Mouse (Mus musculus) spleen, adult 2 months (tissue): ENCODE results near the gene Rnf187. TPM values are rescaled to one million over a fixed set of nuclear protein-coding genes. Genes with fewer than 3 reads are reported as not detected.

Experiments
- DNase-seq, 2 experiments: peaks; one replicate each; pipeline versions ENCODE4 v3.0.0 to v3.0.0-alpha.2; 2012 to 2021; ENCODE audit warnings: low spot score in 2 of 2, low read depth in 1 of 2
- H3K27ac ChIP-seq: fragments of 200-500 bp; 2 replicates; pipeline ENCODE4 v1.5.1; 2012; ENCODE audit warnings: low read length, inconsistent platforms; ENCODE audit not compliant: insufficient read depth
- H3K27me3 ChIP-seq: fragments of 200-500 bp; 2 replicates; pipeline ENCODE4 v1.6.1; 2012; ENCODE audit warnings: mild to moderate bottlenecking, moderate library complexity, low read length, inconsistent platforms; ENCODE audit not compliant: control insufficient read depth, insufficient read depth
- H3K36me3 ChIP-seq: fragments of 200-500 bp; 2 replicates; pipeline ENCODE4 v1.6.1; 2012; ENCODE audit warnings: mild to moderate bottlenecking, low read length, inconsistent platforms; ENCODE audit not compliant: control insufficient read depth, insufficient read depth
- H3K4me1 ChIP-seq: fragments of 200-500 bp; 2 replicates; pipeline ENCODE4 v1.6.1; 2011; ENCODE audit warnings: inconsistent platforms; ENCODE audit not compliant: control insufficient read depth, insufficient read depth, insufficient read length
- H3K4me3 ChIP-seq: fragments of 200-500 bp; 2 replicates; pipeline ENCODE4 v1.5.1; 2011; ENCODE audit warnings: mild to moderate bottlenecking, inconsistent platforms; ENCODE audit not compliant: insufficient read depth, insufficient read length; ENCODE audit errors: extremely low read depth
- CTCF ChIP-seq: fragments of 200-500 bp; IDR thresholded peaks from 2 replicates; pipeline ENCODE4 v1.5.1; 2011; ENCODE audit warnings: mild to moderate bottlenecking, inconsistent platforms; ENCODE audit not compliant: insufficient read depth, insufficient read length, insufficient replicate concordance; ENCODE audit errors: extremely low read depth
- POLR2A ChIP-seq: fragments of 200-500 bp; IDR thresholded peaks from 2 replicates; pipeline ENCODE4 v1.6.1; 2011; ENCODE audit warnings: low read depth, low read length, inconsistent platforms
- WGBS: fragments of 180-500 bp; shearing (Covaris S2); methylation state at CpG from one replicate; pipeline ENCODE4 v1.1.7; 2018; 5-methylcytosine and 5-hydroxymethylcytosine counted together
- polyA plus RNA-seq: library from polyadenylated mRNA; depleted of rRNA; stranded (reverse); fragments of >200 nt; gene quantifications from 2 replicates; pipeline ENCODE4 v1.2.3, GENCODE M21; 2012; rRNA removed

Rnf187 gene
- polyA plus RNA-seq: 157 and 230 TPM in 2 replicates

GRCm38 (mm10) chr11:58938322-58939087, at the start of gene Rnf187:
Gene Rnf187, minus strand, starts transcription at chr11:58938916.
- H3K27me3 ChIP-seq: no peaks in the 10 kb centered on the region

DNA sequence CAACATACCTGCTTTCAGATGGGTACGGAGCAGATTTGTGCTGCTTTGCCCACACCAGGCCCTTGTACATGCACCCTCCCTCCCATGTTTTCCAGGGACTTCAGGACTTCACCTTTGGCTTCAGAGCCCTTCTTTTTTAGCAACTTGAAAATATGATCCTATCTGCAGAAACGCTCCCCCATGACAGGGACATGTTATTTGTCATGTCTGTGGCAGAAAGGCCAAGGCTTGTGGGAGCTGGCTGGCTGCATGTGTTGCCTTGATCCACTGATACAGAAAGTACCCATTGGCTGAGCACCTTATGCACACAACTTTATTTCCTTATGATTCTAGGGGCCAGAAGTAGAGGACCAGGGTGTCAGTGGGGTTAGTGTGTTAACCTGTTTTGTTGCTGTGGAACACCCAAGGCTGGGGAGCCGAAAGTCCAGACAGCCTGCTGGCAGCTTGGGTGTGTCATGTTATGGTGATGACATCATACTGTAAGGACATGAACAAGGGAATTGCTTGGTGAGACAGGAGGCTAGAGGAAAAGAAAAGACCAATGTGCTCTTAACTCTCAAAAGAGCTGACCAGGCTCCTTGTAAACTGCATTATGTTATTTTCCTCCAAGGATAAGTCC, 46.7 kb upstream of the Rnf187 start:
- Histone ChIP-seq H3K36me3 (peaks cover 53% of the 10 kb centered on the region), H3K27ac (no peak overlapping the region)
- 96% methylated on average over 3 of the region's 3 CpGs for WGBS

More at GRCm38 (mm10) chr11:58938322-58939087, at the start of gene Rnf187:
- Histone ChIP-seq H3K27ac (peak within 1 kb of the TSS; percentile 88), H3K4me3 (peak within 1 kb of the TSS; percentile 72), H3K4me1 (peaks cover 11% of the 10 kb centered on the region), H3K36me3 (peaks cover 15% of the 10 kb centered on the region)
- TF ChIP-seq CTCF (no peak), POLR2A (peak; percentile 80)
- DNase-seq: peak; percentile 77 to 89
- under 1% methylated on average over 92 of the region's 95 CpGs for WGBS

GRCm38 (mm10) chr11:58984657-58985056, 45.9 kb upstream of the Rnf187 start:
- no peak for DNase-seq
- peaks cover 46% of the 10 kb centered on the region for H3K36me3 ChIP-seq
- peaks cover 21% of the 10 kb centered on the region; the same call in 1 of the 2 replicates for H3K4me1 ChIP-seq
- no peaks in the 10 kb centered on the region for H3K27me3 ChIP-seq
- TF ChIP-seq CTCF: no peak
- no peak for TF ChIP-seq POLR2A
- 53% methylated on average over 7 of the region's 7 CpGs for WGBS
- H3K4me3 ChIP-seq: no peak overlapping the region
- no peak overlapping the region for H3K27ac ChIP-seq

More for the DNA sequence above, 46.7 kb upstream of the Rnf187 start:
- Histone ChIP-seq H3K4me1 (peaks cover 16% of the 10 kb centered on the region; the same call in 1 of the 2 replicates), H3K27me3 (no peaks in the 10 kb centered on the region), H3K4me3 (no peak overlapping the region)
- TF ChIP-seq CTCF (no peak), POLR2A (no peak)
- DNase-seq: no peak

GRCm38 (mm10) chr11:58983691-58984341, 45.1 kb upstream of the Rnf187 start:
- Histone ChIP-seq H3K4me1 (peaks cover 26% of the 10 kb centered on the region; the same call in 1 of the 2 replicates), H3K36me3 (peaks cover 38% of the 10 kb centered on the region), H3K27me3 (no peaks in the 10 kb centered on the region), H3K27ac (peak overlapping the region; percentile 32), H3K4me3 (no peak overlapping the region)
- no peak for TF ChIP-seq POLR2A
- no peak for TF ChIP-seq CTCF
- 70% methylated on average over 6 of the region's 6 CpGs for WGBS
- no peak for DNase-seq

DNA sequence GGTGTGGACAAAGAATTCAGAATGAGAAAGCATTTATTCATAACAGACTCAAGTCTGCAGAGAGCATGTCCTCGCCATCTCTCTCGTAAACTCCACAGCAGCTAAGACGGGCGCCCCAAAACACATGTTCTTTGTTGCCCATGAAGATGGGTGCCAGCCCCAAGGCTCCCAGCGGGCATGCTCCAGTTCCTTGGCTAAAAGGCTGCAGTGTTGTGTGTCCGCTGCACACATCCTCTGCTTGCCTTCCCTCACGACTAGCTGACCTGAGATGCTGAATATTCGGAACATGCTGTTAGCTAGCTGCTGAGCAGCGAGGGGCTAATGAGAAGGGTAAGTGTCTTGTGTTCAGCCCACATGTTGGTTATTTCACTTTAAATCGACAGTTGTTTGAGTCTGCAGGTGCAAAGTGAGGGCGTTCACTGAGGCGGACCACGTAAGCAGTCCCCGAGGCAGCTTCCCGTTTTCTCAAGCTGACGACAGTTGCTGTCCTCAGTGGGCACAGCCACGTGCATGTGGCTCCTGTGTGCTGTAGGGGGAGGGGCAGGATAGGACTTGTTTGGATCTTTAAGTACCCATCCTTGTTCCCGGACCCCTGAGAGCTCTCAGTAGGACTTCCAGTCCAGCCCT, 43.9 kb upstream of the Rnf187 start:
- Histone ChIP-seq H3K4me3 (no peak overlapping the region; the same call in 1 of the 2 replicates), H3K4me1 (peaks cover 26% of the 10 kb centered on the region; the same call in 1 of the 2 replicates), H3K36me3 (peaks cover 32% of the 10 kb centered on the region), H3K27me3 (no peaks in the 10 kb centered on the region), H3K27ac (peak overlapping the region; percentile 84)
- WGBS: 32% methylated on average over 18 of the region's 18 CpGs
- TF ChIP-seq POLR2A (no peak), CTCF (no peak)
- DNase-seq: peak; percentile 67 to 91
